Mouse (Mus musculus) kidney, adult 2 months (tissue): ENCODE measurements around the gene St6gal1.

Source experiments
- CTCF ChIP-seq: fragments of 200-500 bp; conservative IDR thresholded peaks from 2 replicates; pipeline ENCODE4 v1.5.1; 2011; ENCODE audit warnings: low read depth, mild to moderate bottlenecking, control low read depth, low read length, moderate library complexity, mixed read lengths; ENCODE audit not compliant: insufficient read depth, insufficient read length
- POLR2A ChIP-seq: fragments of 200-500 bp; IDR thresholded peaks from one replicate; pipeline ENCODE4 v1.6.1; 2011; ENCODE audit warnings: low read depth, low read length, control low read depth

DNA sequence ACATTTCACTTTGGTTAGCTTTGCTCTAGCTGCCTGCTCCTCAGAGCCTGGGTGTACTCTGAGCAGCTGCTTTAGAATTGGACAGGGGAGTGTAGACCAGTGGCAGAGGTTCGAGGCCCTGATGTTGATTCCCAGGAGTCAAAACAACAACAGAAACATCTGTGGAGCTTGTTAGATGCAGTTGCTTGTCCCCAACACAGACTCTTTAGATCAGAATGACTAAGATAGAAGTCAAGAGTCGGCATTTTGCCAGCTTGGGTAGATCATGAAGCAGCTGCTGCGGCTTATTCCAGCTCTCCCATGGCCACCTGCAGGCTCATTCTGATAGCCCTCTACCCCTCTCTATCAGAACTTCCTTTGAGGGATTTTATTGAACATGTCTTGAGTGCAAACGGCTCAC is 84.5 kb downstream of the St6gal1 start:
- TF ChIP-seq CTCF, result no peak
- TF ChIP-seq POLR2A, result no peak
